Mouse (Mus musculus): ENCODE data around the gene Fcgrt.

DNA sequence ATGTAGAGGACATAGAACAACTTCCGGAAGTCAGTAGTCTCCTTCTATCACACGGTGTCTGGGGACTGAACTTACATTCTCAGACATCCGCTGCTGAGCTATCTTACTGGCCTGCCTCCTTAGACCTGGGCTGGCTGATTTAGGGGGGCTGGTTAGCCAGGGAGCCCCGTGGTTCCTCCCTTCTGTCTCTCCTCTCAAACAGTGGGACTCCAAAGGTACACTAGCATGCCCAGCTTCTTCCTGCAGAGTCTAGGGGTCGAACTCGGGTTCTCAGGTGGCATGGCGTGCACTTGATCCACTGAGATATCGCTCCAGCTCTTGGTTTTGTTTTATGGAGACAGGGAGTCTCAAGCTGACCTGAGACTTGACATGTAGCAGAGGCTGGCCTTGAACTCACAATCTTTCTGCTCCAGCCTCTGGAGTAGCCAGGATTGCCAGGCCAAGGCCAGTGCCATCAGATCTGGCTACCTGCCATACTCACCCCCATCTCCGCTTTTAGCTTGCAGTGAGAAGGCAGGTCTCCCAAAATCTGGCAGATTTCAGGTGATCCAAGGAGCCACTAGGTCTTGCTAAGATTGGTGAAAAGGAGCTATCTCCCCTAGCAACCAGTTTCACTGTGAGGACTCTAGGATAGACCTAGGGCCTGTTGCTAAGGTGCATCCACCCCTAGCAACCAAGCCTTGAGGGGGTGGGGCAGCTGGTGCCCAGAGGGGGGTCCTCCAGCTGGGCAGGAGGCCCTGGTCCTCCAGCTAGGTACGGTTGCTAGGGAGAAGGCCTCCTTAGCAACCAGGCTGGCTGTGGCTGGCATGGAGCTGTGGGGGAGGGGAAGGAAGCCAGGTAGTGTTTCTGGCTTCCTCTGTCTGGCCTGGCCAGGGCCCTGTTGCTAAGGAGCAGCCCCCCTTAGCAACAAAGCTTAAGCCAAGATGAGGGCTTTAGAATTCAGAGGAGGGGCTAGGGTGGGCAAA, 44.8 kb downstream of the Fcgrt start:
- TF ChIP-seq CTCF (IDR thresholded peaks at IDR 0.05) (no peak), EP300 (IDR thresholded peaks at IDR 0.05) (no peak)
